Mouse (Mus musculus) urinary bladder, postnatal 36 days (tissue): Measurements from ENCODE around the gene H2-Q6.
"Not testable (repeated sequence)": the region's sequence is repeated elsewhere in the genome, so short reads cannot be mapped to it uniquely, and the experiment has no call there.

Experiments used
- DNase-seq, 2 experiments: peaks; one replicate each; pipeline ENCODE4 v3.0.0; 2022; ENCODE audit warnings: low spot score in 2 of 2, mixed read lengths in 1 of 2

The H2-Q6 gene

DNA sequence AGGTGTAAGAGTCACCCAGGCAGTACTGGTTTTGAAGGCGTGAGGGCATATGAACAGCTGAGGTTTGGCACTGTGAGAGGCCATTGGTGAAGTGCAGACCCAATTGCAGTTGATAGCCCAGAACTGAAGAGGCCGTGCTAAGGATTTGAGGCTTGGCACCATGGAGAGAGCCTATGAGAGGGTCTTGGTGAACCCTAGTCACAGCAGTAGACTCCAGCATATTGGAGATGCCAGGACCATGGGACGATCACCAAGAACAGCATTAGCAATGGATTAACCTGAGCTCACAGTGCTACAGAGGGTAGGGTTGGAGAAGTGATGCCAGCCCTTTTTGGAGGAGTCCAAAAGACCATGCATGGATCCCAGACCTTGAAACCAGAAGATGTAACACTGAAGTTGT is 7.5 kb downstream of the H2-Q6 start:
- DNase-seq: not testable (repeated sequence)

DNA sequence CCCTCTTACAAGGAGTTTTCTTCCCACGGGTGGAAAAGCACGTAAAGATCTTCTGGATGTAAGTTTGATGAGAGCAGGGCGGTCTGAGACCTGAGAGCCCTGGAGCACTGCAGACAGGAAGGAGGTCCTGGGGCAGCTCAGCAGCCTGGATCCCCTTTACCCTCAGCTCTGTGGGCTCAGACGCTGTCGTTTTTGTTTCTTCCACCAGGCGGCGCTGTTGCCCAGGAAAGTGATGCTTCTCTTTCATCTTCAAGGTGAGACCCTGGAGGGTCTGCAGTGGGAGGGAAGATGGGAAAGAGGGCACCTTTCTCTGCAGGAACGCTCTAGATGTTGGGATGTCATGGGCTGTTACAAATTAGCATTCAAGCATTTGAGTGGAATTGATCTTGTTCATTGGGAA is 10.2 kb downstream of the H2-Q6 start:
- not testable (repeated sequence) for DNase-seq

- not testable (repeated sequence) for DNase-seq
These were observed 10.9 kb downstream of the H2-Q6 start for GRCm38 (mm10) chr17:35435577-35435976.

- not testable (repeated sequence) for DNase-seq
These were observed 12.8 kb downstream of the H2-Q6 start for GRCm38 (mm10) chr17:35437386-35437936.

DNA sequence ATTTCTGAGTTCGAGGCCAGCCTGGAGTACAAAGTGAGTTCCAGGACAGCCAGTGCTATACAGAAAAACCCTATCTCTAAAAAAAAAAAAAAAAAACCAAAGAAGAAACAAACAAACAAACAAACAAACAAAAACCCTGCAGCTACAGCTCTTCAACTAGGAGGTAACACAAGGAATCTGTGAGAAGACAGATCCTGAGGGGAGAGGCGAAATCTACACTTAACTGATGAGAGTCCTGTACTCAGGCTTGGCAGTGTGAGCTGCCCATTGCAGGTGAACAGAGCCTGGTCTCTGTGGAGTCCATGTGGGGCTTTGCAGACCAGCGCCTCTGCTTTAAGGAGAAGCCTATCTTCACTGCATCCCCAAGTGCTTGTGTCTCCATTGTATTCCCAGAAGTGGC is 13.7 kb downstream of the H2-Q6 start:
- DNase-seq: not testable (repeated sequence)

DNA sequence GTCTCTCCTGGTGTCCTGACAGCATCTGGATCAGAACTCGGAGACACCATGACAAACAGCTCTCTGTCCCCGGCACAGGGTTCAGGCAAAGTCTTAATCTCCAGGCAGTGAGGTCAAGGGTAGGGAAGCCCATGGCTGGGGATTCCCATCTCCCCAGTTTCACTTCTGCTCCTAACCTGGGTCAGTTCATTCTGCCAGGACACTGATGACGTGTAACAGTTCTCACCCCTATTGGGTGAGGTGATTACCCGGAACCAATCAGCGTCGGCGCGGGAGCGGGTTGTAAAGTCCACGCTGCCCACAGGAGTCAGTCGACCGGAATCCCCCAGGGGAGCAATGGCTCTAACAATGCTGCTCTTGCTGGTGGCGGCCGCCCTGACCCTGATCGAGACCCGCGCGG is 14.2 kb downstream of the H2-Q6 start, which contains the start of gene H2-Q7:
Gene H2-Q7, plus strand, starts transcription at position 271 of the 400 bp plus-strand sequence.
- peak; percentile 76 to 81 for DNase-seq

GRCm38 (mm10) chr17:35439295-35439747 is 14.7 kb downstream of the H2-Q6 start:
- not testable (repeated sequence) for DNase-seq

GRCm38 (mm10) chr17:35439925-35440645 is 15.4 kb downstream of the H2-Q6 start:
- not testable (repeated sequence) for DNase-seq

DNA sequence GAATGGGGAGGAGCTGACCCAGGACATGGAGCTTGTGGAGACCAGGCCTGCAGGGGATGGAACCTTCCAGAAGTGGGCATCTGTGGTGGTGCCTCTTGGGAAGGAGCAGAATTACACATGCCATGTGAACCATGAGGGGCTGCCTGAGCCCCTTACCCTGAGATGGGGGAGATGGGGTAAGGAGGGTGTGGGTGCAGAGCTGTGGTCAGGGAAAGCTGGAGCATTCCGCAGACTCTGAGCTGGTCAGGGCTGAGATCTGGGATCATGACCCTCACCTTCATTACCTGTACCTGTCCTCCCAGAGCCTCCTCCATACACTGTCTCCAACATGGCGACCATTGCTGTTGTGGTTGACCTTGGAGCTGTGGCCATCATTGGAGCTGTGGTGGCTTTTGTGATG is 17.7 kb downstream of the H2-Q6 start:
- DNase-seq: not testable (repeated sequence)

DNA sequence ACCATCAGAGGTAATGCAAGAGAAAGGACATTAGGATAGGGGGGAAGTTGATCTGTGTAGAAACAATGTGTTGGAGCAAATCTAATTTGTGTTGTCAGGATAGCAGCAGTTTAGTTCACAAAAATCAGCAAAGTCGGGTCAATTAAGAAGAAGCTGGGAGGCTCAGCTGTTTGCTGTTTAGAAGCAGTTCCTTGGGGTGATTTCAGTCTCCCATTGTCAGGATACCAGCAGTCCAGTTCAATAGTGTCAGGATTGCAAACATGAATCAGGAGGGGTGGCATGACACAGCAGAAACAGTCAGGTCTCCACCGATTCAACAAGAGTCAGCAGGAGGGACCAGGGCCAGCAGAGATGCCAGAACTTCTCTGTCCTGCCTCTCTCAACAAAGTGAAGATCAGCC is 19.9 kb downstream of the H2-Q6 start:
- not testable (repeated sequence) for DNase-seq

DNA sequence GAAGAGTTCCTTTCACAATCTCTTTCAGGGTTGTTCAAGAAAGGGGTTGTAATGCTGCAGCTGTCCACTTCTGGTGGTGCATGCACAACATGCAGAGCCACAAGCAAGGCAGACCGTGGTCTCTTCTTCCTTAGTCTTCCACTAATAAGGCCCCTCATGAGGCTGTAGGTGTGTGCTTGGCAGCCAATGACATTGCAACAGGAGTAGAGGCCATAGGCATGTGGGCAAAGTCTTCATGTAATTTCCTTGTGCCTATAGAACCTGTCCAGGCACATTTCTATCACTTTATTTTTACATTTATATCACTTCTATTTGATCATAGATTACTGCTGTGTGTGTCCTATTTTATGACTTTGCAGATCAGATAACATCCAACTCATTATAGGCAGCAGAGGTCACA is 33.6 kb downstream of the H2-Q6 start:
- DNase-seq: not testable (repeated sequence)

- DNase-seq: not testable (repeated sequence)
These were observed 36.1 kb downstream of the H2-Q6 start for GRCm38 (mm10) chr17:35460513-35461341.

DNA sequence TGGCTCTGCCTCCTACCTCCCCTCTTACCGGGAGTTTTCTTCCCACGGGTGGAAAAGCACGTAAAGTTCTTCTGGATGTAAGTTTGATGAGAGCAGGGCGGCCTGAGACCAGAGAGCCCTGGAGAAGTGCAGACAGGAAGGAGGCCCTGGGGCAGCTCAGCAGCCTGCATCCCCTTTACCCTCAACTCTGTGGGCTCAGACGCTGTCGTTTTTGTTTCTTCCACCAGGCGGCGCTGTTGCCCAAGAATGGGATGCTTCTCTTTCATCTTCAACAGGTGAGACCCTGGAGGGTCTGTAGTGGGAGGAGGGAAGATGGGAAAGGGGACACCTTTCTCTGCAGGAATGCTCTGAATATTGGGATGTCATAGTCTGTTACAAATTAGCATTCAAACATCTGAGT is 41.0 kb downstream of the H2-Q6 start:
- DNase-seq: not testable (repeated sequence)

DNA sequence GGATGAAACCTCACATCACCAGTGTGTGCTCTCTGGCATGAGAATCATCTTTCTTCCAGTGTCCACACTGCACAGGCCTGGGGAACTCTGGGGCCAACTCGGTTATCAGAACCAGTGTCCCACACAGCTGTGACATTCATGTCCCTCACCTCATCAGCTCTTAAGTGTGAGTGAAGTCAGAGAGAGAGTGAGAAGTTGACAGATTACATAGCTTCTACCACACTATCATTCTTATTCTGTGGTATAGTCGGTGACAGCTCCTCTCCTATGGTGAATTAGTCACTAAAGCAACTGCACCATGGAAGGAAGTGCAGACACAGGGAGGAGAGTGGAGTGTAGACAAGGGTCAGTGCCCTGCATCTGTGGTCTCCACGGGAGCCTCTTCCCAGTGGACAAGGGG is 44.3 kb downstream of the H2-Q6 start:
- not testable (repeated sequence) for DNase-seq

DNA sequence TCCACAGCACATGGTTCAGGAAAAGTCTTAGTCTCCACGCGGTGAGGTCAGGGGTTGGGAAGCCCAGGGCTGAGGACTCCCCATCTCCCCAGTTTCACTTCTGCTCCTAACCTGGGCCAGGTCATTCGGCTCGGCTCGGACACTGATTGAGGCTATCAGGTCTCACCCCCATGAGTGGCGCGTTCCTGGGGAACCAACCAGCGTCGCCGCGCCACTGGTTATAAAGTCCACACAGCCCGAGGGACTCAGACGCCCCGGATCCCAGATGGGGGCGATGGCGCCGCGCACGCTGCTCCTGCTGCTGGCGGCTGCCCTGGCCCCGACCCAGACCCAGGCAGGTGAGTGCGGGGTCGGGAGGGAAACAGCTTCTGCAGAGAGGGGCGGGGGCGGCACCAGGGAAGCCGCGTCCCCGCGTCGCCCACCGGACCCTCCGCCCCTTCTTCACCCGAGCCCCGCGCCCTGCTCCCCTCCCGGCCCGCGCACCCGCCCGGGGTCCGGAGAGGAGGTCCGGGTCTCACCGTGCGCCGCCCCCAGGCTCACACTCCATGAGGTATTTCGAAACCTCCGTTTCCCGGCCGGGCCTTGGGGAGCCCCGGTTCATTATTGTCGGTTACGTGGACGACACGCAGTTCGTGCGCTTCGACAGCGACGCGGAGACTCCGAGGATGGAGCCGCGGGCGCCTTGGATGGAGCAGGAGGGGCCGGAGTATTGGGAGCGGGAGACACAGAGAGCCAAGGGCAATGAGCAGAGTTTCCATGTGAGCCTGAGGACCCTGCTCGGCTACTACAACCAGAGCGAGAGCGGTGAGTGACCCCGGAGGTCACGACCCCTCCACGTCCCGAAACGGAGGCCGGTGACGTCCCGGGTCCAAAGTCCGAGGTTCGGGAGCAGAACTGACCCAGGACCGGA is 45.4 kb downstream of the H2-Q6 start, which contains the start of gene H2-Q10:
Gene H2-Q10, plus strand, starts transcription at position 248 of the 910 bp plus-strand sequence.
- DNase-seq: no peak
